Mouse (Mus musculus) hindlimb bud, embryonic 11.5 days (tissue): ENCODE data around the gene Farp1.

Source experiments
- DNase-seq: peaks from one replicate; pipeline ENCODE4 v3.0.0-alpha.2; 2012; ENCODE audit warnings: low read depth, low spot score; ENCODE audit errors: extremely low spot score

Farp1 gene

DNA sequence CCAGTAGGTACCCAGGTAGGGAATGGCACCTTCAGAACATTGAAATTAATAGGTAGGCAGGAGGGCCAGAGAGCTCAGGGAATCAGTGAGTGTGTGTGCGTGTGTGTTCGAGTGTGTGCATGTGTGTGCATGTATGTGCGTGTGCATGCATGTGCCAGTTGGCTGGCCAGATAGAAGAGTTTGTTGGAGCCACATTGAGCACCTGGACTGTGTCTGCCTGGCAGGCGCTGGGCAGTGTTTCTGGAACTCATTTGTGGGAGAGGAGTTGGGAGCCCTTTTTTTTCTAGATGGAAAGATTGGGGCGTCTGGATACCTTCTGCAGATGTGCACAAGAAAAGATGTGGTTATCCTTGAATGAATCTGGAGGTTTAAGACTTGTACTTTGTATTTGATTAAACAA lies 19.1 kb downstream of the Farp1 start:
- DNase-seq, result no peak

DNA sequence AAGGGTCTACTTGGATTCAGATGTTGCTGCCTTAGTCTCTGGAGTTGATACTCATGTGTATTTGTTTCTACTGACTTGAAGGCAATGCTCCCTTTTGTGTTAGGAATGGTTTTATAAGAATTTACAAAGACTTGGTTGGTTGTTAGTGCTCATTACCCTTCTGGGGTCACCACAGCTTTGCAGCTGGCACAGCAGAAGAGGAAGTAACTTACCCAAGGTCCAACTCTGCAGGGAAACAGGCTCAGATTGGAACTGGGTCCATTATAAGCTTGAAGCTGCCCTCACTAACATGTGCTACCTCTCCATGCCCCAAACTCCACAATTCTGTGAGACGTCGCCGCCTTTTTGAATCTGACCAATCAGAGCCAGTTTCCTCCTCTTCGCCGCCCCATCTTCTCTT lies 22.8 kb downstream of the Farp1 start:
- DNase-seq, result no peak

DNA sequence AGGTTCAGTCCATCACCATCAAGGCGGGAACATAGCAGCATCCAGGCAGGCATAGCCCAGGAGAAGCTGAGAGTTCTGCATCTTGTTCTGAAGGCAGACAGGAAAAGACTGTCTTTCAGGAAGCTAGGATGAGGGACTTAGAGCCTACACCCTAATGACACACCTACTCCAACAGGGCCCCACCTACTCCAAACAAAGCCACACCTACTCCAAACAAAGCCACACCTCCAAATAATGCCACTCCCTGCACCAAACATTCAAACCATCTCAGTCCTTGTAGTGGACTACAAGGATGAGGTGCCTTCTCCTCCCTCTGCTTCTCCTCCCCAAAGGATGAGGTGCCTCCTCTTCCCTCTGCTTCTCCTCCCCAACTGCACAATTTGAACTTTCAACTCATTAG lies 23.5 kb downstream of the Farp1 start:
- DNase-seq, result no peak

DNA sequence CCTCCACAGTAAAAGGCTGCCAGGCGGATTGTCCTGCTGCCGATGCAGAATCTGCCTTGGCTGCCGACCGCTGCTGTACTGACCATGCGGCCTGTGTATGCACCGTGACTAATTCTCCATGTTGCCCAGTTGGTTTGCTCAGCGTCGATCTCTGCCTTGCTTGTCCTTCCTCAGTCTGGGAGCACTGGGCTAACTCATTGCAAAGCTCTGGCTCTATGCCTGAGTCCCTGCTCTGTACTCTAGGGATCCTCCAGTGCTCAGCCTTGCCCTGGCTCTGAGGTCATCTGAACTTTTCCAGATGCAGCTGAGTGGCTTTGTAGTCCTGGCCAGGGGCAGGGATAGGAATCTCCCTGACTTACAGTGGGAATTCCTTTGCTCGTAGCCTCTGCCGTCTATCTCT lies 24.3 kb downstream of the Farp1 start:
- DNase-seq, result no peak

DNA sequence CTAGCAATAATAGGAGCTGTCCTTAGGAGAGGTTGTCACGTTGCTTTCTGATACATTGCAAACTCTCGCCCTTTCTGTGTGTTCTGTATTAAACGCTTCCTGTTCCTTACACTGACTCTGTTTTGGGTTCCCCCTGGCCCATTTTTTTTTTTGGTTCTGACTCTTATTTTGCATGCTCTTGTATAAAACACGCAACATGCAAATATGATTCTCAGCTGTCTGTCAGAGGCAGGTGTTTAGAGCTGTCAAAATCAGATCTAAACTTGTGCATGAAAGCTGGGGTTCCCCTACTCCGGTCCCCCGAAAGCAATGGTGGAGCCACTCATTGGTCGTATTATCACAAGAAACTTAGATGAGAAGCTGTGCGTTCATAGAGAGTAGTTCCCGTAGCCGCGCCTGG lies 25.5 kb downstream of the Farp1 start:
- no peak for DNase-seq

DNA sequence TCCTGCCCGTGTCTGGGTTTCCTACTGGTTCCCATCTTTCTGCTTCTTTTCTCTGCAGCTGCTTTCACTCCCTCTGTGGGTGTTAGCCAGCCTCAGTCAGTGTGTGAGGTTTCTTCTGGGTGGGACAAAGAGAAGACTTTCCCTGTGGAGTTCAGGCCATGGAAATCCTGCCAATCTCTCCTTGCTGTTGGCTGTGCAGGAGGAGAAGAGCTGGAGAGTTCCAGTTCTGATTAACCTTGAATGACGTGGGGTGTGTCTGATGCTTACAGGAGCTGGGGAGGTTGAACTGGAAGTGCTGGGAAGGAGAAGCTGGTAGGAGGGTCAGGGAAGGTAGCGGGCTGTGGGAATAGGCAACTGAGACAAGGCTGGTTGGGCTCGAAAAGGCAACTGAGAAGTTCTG lies 26.7 kb downstream of the Farp1 start:
- DNase-seq, result no peak

DNA sequence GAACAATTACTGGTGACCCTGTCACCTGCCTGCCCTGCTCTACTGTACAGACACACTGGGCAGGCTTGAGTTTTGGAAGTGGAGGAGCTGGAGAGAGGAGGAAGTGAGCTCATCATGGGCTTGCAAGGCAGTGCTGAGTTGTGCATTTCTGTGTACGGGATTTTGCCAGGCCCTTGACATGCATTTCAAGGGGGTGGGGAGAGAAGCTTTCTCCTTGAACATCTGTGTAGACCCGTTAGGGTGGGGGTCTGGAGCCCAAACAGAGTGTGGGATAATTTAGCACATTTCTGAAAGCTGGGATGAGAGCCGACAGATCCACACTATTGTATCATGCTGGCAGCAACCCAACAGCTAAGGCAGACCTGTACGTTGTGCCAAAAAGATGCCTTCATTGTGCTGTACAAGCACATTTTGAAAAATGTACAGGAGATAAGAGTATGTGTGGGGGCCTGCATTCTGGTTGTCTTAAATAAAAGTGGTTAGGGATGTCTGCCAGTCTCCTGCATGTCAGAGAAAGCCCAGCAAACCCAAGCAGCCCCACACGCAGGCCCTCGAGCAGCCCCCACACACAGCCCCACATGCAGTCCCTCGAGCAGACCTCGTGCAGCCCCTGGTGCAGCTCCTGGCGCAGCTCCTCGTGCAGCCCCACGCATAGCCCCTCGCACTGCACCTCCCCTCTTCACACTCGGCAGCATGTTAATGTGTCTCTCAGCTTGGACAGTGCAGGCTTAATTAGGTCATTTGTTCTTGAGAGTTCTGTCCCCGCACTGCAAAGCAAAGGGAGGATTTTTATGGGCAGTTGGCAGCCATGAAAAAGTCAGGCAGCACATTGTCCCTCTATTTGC lies 27.5 kb downstream of the Farp1 start:
- no peak for DNase-seq

DNA sequence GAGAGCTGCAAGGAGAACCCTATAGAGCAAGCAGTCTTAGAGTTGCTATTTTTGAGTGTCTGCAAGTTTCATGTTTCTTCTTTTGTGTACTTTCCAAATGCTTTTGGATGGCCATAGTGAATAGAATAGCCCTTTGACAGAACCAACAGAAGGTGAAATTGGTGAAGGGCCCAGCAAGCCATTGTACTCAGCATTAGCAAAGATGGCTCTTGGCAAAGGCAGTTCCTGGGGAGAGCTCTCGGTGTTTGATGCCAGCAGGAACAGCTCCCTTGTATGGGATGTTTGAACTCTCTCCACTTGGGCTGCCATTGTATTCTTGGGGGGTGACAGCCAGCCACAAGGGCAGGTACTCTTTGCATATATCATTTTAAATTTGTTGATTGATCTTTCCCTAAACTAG lies 29.7 kb downstream of the Farp1 start:
- no peak for DNase-seq

DNA sequence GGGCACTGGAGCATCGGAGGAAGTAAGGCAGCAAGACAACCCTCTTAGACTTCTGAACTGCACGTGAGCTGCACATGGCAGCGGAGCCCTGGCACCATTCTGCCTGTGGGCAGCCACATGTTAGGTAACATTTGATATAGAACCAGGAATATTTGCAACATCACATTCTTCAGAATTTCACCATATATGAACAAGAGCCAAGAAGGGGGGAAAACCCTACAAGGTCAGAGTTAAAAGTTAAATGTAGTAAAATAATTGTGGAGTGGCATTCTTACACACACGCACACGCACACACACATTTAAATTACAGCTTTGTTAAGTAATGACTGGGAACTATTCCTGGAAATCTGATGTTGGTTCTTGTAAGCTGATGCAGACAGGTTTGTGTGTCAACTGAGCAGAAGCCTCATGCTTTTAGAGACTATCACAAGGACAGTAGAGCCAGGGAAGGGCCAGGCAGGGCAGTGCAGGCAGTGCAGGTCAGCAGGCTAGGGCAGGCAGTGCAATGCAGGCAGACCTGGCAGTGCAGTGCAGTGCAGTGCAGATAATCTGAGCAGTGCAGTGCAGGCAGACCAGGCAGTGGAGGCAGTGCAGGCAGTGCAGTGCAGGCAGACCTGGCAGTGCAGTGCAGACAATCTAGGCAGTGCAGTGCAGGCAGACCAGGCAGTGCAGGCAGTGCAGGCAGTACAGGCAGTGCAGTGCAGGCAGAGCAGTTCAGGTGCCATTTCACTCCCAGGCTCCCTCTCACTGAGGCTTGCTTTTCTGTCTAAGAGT lies 38.3 kb downstream of the Farp1 start:
- DNase-seq, result no peak

DNA sequence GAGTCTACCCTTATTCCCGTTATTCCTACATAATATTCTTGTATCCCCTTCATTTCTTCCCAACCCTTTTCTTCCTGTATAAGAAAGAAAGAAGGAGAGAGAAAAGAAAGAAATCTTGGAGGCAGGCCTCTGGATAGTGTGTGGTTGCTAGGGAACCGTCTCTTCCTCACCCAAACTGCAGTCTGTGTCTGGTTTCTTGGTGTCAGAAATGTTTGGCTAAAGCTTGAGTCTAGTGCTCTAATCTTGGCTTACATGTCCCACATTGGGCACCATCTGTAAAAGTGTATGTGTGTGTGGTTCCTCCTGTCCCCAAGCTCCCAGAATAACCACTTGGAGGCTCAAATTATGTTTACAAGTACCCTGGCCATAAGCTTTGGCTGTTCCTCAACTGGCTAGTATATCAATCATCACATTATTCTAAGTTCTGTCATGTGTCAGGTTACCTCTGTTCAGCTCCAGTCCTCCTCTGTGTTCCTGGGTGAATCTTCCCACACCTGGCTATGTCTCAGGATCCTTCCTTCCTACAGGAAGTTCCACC lies 39.3 kb downstream of the Farp1 start:
- DNase-seq, result no peak

DNA sequence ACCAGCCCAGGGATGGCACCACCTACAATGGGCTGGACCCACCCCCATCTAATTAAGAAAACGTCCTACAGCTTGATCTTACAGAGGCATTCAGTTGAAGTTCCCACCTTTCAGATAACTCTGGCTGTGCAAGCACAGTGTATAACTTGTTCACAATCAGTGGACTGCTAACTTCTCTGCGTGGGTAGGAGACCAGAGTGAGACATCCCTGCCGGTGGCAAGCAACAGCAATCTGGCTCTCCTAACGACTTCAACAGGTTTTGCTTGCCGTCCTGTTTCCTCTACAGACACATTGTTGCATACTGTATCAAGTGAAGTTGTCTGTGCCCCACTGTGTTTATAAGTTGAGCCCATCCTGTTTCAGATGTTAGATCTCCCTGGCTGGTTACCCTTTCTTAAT lies 45.7 kb downstream of the Farp1 start:
- no peak for DNase-seq

DNA sequence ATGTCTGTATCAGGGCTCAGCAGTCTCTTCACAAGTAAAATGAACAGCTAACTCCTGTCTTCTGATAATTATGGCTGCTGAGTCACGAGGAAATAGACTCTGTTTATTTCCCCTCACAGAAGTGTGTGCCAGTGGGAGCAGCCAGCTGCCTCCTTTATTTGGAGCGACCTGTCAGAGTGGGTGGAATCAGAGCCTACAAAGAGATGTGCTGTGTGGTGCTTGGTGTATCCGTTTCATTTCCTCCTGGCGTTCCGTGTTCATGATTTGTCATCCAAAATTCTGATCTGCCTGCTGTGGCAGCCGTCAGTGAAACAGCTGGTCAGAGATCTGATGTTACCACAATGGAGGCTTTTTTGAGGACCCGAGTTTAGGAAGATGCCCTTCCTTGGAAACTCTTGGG lies 47.3 kb downstream of the Farp1 start:
- no peak for DNase-seq

DNA sequence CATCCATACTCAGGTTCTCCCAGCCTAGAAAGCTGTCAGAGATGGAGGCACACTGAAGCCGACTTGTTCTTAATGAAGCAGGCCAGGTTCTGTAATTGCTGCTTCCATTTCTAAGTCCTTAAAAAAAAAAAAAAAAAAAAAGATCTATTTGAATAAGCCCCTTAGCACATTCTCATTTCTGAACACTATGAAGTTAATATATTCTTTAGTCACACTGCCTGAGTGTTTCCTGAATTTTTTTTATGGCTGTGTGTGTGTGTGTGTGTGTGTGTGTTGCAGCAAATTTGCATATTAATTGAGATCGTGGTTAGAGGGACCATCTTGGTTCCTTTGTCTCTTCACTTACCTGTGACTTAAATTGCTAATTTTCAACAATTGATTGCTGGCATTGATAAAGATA lies 47.8 kb downstream of the Farp1 start:
- DNase-seq, result no peak

DNA sequence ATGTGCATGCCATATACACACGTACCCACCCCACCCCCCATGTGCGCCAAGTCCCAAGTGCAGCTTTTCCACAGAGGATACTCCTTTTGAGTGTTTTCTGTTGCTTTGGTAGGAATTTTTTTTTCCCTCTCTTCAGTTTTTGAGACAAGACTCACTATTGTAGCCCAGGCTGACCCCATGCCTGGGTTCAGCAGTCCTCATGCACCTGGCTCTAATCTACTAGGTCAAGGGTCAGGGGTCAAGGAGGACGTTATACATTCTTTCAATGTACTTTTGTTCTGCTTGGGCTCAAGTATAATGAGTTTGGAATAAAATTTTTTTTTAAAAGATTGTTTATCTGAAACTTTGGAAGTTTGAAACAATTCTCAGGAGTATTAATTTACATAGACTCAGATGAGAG lies 48.4 kb downstream of the Farp1 start:
- DNase-seq, result no peak

DNA sequence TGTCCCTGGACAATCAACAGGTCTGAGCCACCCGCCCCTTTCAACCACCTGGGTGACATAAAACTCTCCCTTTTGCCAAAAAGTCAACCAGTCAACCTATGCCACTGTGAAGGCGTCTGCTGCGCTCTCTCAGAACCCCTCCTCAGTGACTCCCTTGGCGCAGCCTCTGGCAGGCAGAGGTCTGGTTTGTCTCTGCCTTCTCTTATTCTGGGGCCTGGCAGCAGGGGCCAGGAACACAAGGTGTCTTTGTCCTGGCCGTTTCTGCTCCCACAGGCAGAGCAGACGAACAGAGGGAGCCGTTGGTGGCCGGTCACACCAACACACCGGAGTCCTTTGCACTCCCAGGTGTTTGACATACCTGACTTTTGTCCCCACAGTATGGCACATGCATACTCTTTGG lies 57.5 kb downstream of the Farp1 start:
- DNase-seq, result no peak

DNA sequence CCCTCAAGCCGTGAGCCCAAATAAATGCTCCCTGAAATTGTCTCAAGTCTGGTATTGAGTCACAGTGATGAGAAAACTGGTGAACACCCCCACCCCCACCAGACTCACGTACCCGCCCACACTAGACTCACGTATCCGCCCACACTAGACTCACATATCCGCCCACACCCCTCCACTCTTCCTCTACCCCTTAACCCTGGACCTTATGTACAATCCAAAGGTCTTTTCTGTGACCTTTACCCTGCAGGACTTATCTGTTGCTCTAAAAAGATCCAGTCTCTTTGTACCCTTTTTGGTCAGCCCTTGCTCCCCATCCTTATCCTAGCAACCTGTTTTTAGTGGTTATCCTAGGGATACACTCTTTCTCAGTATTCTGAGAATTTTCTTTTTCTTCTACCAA lies 58.9 kb downstream of the Farp1 start:
- DNase-seq, result no peak

DNA sequence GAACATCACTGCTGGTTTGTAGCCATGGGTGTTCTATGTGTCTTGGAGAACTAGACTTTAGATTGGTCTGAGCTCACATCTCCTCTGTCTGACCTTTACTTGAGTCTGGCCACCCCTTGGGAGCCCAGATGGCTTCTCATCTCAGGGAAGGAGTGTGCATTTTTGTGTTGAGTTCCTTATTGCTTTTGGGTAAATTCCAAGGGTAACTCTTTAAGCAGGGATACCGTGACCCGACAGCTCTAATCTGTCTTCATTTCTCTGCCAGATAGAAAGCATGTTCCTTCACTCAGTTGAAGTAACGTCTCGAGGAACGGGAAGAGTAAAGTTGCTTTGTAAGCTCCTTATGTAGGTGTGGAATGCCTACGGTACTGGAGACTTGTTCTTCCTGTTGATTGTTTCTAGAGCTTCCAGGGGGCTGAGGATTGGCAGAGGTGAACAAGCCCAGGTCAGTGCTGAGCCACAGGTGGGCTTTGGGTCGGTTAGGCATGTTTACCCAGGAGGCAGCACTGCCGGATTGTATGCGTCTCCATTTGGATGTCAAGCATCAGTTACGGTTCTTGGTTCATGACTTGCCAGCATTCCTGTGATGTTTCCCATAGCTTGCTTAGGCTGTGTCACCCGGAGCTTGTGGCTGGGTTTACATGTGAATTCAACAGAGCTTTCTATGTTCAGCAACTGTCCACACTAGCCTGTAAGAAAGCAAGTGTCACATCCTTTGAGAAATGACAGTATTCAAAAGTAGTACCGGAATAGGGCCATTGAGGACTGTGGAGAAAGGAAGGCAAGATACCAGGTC lies 62.8 kb downstream of the Farp1 start:
- no peak for DNase-seq

DNA sequence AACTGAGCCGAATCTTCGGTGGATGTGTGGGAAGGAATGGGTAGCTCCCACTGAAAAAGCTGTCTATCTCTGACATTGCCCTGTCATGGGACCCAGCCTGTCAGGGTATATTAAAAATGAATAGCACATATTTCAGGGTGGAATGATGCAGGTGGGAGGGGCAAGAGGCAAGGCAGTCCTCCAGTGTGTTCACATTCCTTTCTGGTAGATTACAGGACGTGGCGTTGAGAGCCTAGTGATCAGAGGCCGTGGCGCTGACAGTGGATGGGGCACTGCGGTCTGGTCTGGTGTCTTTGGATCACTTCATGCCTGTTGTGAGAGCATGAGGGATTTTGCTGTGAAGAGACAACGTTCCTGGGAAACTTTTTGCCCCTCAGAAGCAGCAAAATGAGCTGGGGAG lies 64.1 kb downstream of the Farp1 start:
- no peak for DNase-seq

DNA sequence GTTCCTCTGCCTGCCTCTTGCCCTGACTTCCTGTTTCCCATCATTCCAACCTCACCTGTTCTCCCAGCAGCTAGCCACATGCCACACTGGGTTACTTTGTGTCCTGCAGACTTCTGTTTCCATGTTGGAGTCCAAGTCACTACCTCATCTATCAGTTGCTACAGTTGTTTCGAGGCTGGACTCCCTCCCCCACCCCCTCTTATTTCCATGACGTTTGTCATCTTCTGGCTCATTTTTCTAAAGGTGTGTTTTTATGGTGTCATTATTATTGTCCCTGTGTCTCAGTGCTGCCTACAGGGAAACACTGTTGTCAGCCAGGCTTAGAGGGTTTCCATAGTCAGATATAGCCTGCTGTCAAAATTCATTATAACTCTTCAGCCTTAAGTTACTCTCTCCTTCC lies 64.9 kb downstream of the Farp1 start:
- no peak for DNase-seq

DNA sequence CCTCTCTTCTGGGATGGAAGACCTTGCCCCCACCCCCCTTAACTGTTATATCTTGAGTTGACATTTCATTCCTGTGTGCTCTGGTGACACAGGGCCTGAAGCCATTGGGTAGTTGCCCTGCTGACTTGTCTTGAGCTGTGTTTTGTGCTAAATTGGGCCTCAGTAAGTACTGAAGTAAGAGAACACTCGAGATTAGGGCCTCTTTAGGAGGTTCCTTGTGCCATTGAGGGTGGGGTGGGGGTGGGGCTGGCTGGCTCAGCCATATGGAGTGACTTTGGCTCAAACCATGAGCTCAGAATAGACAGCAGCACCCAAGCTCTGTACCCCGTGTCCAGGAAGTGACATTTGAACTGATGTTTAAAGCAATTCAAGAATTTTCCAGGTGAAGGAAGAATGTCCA lies 65.8 kb downstream of the Farp1 start:
- no peak for DNase-seq

DNA sequence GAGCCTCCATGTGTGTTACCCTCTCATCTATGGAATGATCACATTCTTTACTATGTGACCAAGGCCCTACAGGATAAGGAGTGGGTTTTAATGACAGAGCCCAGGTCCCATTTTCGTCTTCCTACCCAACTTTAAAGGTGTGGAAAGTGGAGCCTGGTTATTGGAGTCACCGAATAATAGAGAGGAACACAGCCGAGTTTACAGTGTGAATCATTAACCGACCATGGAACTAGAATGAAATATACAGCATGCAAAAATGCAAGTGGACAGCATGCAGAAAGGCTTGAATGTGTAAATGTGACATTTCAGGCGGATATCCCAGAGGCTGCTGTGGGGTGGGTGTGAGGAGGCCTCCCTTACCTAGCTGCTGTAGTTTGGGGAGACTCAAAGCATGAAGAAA lies 66.5 kb downstream of the Farp1 start:
- no peak for DNase-seq

DNA sequence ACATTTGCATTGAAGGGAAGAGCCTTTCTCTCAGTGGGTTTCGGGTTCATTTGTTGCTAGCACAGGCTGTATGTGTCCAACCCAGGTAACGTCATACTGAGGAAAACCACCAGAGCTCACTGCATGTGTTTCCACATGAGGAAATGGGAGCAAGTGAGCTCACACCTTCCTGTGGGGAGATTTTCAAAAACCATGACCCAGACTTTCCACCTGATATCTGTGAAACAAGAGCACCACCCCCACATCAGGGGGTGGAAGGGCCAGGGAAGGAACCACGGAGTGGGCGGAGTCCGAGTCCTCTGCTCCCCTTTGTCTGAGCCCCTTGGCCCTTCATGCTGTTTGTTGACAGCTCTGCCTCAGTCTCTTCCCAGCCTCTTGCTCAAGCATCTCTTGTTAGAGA lies 67.6 kb downstream of the Farp1 start:
- no peak for DNase-seq
